Mouse (Mus musculus): ENCODE results near the gene Bbs9. TPM values are rescaled to one million over a fixed set of nuclear protein-coding genes. Genes with fewer than 3 reads are reported as not detected.

The Bbs9 gene
- polyA plus RNA-seq, 1 experiment from 2014 or later, result 6.4 TPM

DNA sequence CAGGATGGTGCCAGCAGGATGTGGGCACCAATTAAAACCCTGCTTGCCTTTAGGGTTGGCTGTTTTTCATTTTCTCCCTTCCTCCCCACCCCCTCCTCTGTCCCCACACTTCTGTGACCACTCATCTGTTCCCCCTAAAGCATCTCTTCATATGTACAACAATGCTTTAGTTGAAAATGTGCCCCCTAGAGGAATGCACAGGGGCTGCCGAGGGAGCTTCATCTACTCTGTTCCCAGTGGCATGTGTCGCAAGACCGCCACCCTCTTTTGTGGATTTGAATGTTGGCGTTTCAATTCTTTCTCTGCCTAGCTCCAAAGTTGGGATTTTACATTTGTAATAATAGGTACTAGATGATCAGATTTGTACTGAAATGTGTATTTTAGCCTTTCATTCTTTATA is 204.0 kb downstream of the Bbs9 start:
- H3K27me3 ChIP-seq (replicated peaks), result no peaks in the 10 kb centered on the region
- H3K4me3 ChIP-seq, result no peak overlapping the region
- H3K9ac ChIP-seq, result no peak overlapping the region
- H3K4me2 ChIP-seq, result no peak overlapping the region
- H3K4me1 ChIP-seq, result peaks cover 11% of the 10 kb centered on the region
- H3K27ac ChIP-seq (replicated peaks), result no peak overlapping the region
- ATAC-seq (ENCODE audit: extremely low read depth, insufficient number of reproducible peaks, low FRiP score, low TSS enrichment), result no peak
- H3K36me3 ChIP-seq, result no peaks in the 10 kb centered on the region
- H3K9me3 ChIP-seq, result no peaks in the 10 kb centered on the region
- 83% methylated on average over 4 of the region's 4 CpGs for WGBS

DNA sequence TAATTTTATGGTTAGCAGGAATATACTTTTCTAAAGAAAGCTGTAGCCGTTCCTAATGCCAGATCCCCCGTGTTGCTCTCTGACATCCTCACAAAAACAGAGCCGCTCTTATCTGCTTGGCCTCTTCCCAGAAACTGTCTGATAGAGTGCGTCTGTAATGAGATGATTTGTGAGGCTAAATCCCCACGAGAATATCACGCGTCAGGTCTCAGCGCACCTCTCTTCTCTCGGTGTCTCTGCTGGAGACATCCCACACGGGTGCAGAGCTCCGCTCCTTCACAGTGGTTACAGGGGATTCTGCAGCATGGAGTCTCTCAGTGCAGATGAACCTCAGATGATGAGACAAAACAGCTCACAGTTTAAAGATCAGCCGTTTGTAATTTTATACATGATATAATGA is 204.5 kb downstream of the Bbs9 start:
- Histone ChIP-seq H3K4me3 (no peak overlapping the region), H3K4me2 (peak overlapping the region; percentile 45), H3K27ac (replicated peaks) (no peak overlapping the region), H3K36me3 (no peaks in the 10 kb centered on the region), H3K9ac (no peak overlapping the region), H3K27me3 (replicated peaks) (no peaks in the 10 kb centered on the region), H3K4me1 (peaks cover 11% of the 10 kb centered on the region), H3K9me3 (no peaks in the 10 kb centered on the region)
- no peak for ATAC-seq (ENCODE audit: extremely low read depth, insufficient number of reproducible peaks, low FRiP score, low TSS enrichment)
- WGBS, result 30% methylated on average over 12 of the region's 12 CpGs

DNA sequence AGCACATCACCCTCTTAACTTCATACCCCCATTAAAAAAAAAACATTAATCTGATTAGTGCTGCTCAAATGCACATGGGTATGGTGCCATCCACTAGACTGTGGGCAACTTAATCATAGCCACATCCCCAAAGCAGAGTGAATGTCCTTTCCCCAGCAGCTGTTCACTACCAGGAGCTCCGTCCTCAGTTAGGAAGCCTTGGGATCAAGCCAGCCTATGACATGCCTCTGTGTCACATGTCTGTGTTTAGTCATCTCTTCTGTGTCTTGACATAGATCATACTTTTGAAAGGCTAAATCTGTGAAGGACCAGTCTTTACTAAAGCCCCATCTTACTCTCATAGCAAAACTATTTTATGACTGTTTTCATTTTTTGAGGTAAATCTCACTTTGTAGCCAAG is 205.0 kb downstream of the Bbs9 start:
- Histone ChIP-seq H3K36me3 (no peaks in the 10 kb centered on the region), H3K4me3 (no peak overlapping the region), H3K9me3 (no peaks in the 10 kb centered on the region), H3K27me3 (replicated peaks) (no peaks in the 10 kb centered on the region), H3K27ac (replicated peaks) (no peak overlapping the region), H3K9ac (no peak overlapping the region), H3K4me2 (no peak overlapping the region), H3K4me1 (peaks cover 11% of the 10 kb centered on the region)
- WGBS, result 50% methylated on average over 1 of the region's 1 CpGs
- no peak for ATAC-seq (ENCODE audit: extremely low read depth, insufficient number of reproducible peaks, low FRiP score, low TSS enrichment)

DNA sequence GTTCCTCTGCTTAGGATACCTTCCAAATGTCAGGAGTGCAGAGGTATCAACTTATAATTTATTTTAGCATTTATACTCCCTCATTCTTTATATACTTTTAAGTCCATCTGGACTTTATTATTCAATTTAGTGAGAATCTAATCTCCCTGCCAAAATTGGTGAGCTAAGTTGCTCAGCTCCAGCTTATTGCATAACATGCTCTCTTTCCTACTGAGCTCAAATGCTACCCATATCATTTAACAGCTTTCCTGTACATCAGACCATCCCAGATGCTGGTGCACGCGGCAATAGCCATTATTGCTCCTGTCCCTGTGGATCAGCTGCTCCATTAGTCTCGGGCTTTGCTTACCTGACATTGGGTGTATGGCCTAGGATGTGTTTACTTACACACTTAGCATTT is 208.3 kb downstream of the Bbs9 start:
- peaks cover 11% of the 10 kb centered on the region for H3K4me1 ChIP-seq
- ATAC-seq (ENCODE audit: extremely low read depth, insufficient number of reproducible peaks, low FRiP score, low TSS enrichment), result no peak
- WGBS, result 69% methylated on average over 3 of the region's 3 CpGs
- no peak overlapping the region for H3K27ac ChIP-seq (replicated peaks)
- H3K9ac ChIP-seq, result no peak overlapping the region
- no peaks in the 10 kb centered on the region for H3K27me3 ChIP-seq (replicated peaks)
- no peak overlapping the region for H3K4me2 ChIP-seq
- no peak overlapping the region for H3K4me3 ChIP-seq
- H3K9me3 ChIP-seq, result no peaks in the 10 kb centered on the region
- no peaks in the 10 kb centered on the region for H3K36me3 ChIP-seq

DNA sequence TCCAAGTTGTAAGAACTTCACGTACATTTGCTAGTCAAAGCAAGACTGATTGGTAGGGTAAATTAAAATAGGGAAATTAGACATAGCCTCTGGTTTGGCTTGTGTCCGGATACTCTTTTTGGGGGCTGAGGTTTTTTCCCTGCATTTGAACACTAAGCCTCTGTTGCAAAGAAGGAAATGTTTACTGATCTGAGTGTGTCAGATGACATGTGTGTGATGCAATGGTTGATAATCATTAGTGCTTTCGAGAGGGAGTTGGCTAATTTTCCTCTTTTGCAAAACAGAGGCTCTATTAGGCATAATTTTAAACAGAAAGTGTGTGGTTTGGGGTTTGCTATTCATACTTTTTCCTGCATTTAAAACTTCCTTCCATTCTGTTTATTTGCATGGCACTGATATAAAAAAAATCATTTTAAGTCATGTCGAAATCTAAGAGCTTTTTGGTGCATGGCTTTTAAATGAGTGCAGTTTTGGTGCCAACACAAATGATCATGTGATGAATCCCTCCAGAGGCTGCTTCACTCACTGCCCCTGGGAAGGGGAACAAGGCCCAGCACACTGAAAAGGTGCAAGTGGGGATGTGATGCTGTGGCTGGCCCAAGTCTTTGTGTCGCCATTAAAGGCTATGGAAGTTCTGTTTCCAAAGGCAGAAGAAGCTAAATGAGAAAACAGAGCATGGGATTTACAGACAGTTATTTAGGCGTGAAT is 211.4 kb downstream of the Bbs9 start:
- H3K4me2 ChIP-seq, result no peak overlapping the region
- no peaks in the 10 kb centered on the region for H3K4me1 ChIP-seq
- H3K9me3 ChIP-seq, result no peaks in the 10 kb centered on the region
- H3K27me3 ChIP-seq (replicated peaks), result no peaks in the 10 kb centered on the region
- H3K36me3 ChIP-seq, result no peaks in the 10 kb centered on the region
- H3K9ac ChIP-seq, result no peak overlapping the region
- ATAC-seq (ENCODE audit: extremely low read depth, insufficient number of reproducible peaks, low FRiP score, low TSS enrichment), result no peak
- 73% methylated on average over 6 of the region's 6 CpGs for WGBS
- H3K27ac ChIP-seq (replicated peaks), result no peak overlapping the region
- H3K4me3 ChIP-seq, result no peak overlapping the region

DNA sequence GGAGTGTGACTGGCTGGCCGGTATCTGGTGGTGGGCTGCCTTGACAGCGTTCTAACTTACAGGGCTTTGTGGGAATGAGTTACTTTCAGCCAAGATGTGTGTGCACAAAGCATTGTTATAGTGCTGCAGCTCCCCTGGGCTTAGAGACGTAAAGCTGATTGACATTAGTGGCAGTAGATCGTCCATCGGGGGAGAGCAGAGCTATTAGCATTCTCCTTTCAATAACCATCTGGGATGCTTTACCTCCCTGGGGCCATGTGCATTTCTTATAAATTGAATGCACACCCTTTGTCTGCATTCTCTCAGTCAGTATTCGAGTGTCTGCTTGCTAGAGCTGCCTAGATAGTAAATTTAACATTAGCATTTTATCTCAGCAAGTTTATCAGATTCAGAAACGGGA is 214.7 kb downstream of the Bbs9 start:
- Histone ChIP-seq H3K9ac (no peak overlapping the region), H3K4me1 (no peaks in the 10 kb centered on the region), H3K4me3 (no peak overlapping the region), H3K36me3 (no peaks in the 10 kb centered on the region), H3K27ac (replicated peaks) (no peak overlapping the region), H3K27me3 (replicated peaks) (no peaks in the 10 kb centered on the region), H3K9me3 (no peaks in the 10 kb centered on the region), H3K4me2 (no peak overlapping the region)
- 64% methylated on average over 7 of the region's 7 CpGs for WGBS
- no peak for ATAC-seq (ENCODE audit: extremely low read depth, insufficient number of reproducible peaks, low FRiP score, low TSS enrichment)

DNA sequence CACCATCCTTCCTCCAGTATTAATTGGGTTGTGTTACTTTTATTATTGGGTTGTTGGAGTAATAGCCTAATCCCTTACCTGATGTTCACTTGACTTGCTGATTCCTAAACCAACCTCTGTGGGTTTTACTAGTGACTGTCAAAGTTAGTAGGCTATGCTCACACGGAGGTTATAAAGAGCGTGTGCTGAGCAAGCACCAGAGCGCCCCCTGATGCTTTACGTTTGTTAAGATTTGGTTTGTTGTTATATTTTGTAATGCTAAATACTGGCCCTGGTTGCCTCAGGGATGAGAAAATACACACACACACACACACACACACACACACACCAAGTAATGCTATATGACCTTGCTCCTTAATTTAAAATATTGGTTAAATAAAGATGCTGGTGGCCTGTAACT is 219.9 kb downstream of the Bbs9 start:
- Histone ChIP-seq H3K9ac (no peak overlapping the region), H3K27ac (replicated peaks) (no peak overlapping the region), H3K9me3 (no peaks in the 10 kb centered on the region), H3K27me3 (replicated peaks) (no peaks in the 10 kb centered on the region), H3K4me3 (no peak overlapping the region), H3K4me2 (no peak overlapping the region), H3K36me3 (no peaks in the 10 kb centered on the region), H3K4me1 (no peaks in the 10 kb centered on the region)
- whole genome bisulfite sequencing, result 77% methylated on average over 4 of the region's 4 CpGs
- ATAC-seq (ENCODE audit: extremely low read depth, insufficient number of reproducible peaks, low FRiP score, low TSS enrichment), result no peak

DNA sequence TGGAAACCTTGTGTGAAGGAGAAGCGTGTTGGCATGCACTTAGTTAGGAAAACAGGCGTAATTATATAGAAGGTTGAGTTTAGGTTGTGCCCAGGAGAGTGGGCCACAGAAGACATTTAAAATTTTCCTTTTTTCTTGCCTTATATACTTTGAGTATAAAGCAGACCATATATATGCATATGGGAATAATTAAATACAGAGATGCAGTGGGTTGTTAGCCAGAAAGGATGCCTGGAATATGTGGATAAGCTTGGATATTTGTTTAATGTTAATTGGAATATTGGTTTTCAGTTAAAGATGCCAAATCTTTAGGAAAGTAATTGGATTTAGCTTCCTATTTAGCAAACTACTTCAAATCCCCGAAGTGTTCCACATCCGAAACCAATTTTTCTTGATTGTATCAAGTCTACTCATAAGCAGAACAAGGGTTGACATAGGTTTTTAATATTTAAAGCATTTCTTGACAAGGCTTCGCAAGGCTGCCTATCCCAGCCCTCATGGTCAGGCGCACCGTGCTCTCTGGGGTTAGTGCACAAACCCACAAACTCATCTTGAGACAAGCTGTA is 221.4 kb downstream of the Bbs9 start:
- no peaks in the 10 kb centered on the region for H3K36me3 ChIP-seq
- no peak overlapping the region for H3K4me3 ChIP-seq
- no peak for ATAC-seq (ENCODE audit: extremely low read depth, insufficient number of reproducible peaks, low FRiP score, low TSS enrichment)
- H3K4me1 ChIP-seq, result no peaks in the 10 kb centered on the region
- H3K9ac ChIP-seq, result no peak overlapping the region
- 86% methylated on average over 7 of the region's 7 CpGs for WGBS
- no peaks in the 10 kb centered on the region for H3K27me3 ChIP-seq (replicated peaks)
- H3K27ac ChIP-seq (replicated peaks), result no peak overlapping the region
- no peak overlapping the region for H3K4me2 ChIP-seq
- no peaks in the 10 kb centered on the region for H3K9me3 ChIP-seq

DNA sequence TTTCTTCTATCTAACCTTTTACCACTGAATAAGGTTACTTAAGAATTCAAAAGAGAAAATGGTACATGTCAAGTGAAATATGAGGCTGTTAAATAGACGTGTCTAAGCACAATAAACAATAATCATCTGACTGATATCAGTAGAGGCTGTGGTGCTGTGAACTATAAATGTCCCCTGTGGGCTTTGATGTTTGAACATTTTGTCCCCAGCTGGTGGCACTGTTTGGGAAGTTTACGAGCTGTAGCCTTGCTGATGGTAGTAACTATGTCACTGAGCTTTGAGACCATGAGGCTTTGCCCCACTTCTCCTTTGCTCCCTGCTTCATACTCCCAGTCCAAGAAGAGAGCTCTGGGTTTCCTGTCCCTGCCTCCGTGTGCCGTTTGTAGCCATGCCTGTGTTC is 222.3 kb downstream of the Bbs9 start:
- Histone ChIP-seq H3K27me3 (replicated peaks) (no peaks in the 10 kb centered on the region), H3K9me3 (no peaks in the 10 kb centered on the region), H3K4me1 (no peaks in the 10 kb centered on the region), H3K9ac (no peak overlapping the region), H3K4me3 (no peak overlapping the region), H3K27ac (replicated peaks) (no peak overlapping the region), H3K4me2 (no peak overlapping the region), H3K36me3 (no peaks in the 10 kb centered on the region)
- ATAC-seq (ENCODE audit: extremely low read depth, insufficient number of reproducible peaks, low FRiP score, low TSS enrichment), result no peak
- whole genome bisulfite sequencing, result 57% methylated on average over 4 of the region's 4 CpGs

DNA sequence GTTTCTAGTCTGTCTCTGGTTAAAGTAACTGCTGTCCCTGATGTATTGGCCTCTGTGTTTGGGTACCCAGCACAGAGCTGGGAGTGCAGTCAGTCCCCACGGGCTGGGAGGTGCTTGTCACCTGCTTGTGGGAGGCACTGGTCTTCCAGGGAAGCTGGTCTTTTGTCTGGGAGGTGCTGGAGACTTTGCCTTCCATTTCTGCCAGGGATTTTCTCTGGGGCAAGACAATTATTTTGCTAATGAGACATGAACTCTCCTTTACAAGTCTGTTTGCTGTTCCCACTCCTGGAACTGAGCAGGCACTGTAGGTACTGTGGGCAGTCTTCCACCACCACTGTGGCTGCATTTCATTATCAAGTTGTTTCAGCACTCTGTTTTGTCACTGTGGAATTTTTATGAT is 223.0 kb downstream of the Bbs9 start:
- Histone ChIP-seq H3K4me1 (no peaks in the 10 kb centered on the region), H3K27me3 (replicated peaks) (no peaks in the 10 kb centered on the region), H3K4me3 (no peak overlapping the region), H3K9ac (no peak overlapping the region), H3K9me3 (no peaks in the 10 kb centered on the region), H3K27ac (replicated peaks) (no peak overlapping the region), H3K4me2 (no peak overlapping the region), H3K36me3 (no peaks in the 10 kb centered on the region)
- no peak for ATAC-seq (ENCODE audit: extremely low read depth, insufficient number of reproducible peaks, low FRiP score, low TSS enrichment)
- WGBS, result 39% methylated on average over 1 of the region's 1 CpGs

DNA sequence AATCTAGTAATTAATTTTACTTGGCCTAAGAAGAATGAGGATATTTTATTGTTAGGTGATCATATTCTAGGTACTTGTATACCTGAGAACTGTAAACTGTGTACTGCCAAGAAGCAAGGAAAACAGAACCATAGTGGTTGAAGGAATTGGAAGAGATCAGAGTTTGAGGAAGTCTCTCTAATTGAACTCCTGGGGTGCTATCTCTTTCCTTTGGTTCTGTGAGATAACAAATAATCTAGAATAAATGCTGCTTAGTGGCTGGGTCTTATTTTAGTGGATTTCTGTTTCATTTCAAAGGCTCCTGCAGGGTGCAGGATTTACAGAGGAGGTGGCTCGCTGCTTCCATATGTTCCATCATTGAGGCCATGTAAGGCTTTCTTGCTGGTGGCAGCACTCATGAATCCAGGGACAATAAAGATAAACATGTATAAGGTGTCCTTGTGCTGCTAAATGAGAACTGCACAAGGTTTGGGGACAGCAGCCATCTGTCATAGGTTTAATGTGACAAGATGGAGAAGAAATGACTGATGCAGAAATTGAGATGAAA is 226.6 kb downstream of the Bbs9 start:
- 54% methylated on average over 1 of the region's 1 CpGs for WGBS
- Histone ChIP-seq H3K36me3 (no peaks in the 10 kb centered on the region), H3K27me3 (replicated peaks) (no peaks in the 10 kb centered on the region), H3K4me2 (no peak overlapping the region), H3K9ac (no peak overlapping the region), H3K4me3 (no peak overlapping the region), H3K27ac (replicated peaks) (no peak overlapping the region), H3K9me3 (no peaks in the 10 kb centered on the region), H3K4me1 (no peaks in the 10 kb centered on the region)
- ATAC-seq (ENCODE audit: extremely low read depth, insufficient number of reproducible peaks, low FRiP score, low TSS enrichment), result no peak

DNA sequence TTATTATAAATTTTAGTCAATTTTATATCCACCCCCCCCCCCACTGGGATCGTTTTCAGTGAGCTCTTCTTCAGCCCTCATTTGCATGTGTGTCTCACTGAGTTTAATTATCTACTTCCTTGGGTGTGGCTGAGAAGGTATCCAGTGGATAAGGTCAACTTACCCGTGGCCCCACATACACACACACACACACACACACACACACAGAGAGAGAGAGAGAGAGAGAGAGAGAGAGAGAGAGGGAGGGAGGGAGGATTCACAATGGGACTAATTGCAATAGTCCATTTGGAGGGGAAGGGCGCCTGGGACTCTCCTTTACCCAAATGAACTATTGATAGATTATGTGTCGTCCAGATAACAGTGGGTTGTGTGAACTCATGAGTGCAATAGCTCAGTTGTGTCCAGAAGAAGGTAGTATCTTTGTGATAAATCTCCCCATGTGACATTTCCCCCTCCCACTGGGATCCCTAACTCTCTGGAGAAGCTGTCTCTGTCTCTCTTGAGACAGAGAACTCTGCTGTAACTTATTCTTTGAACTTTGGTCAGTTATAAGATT is 227.4 kb downstream of the Bbs9 start:
- no peak overlapping the region for H3K4me2 ChIP-seq
- H3K9ac ChIP-seq, result no peak overlapping the region
- 76% methylated on average over 4 of the region's 4 CpGs for WGBS
- no peak overlapping the region for H3K4me3 ChIP-seq
- no peak overlapping the region for H3K27ac ChIP-seq (replicated peaks)
- no peak for ATAC-seq (ENCODE audit: extremely low read depth, insufficient number of reproducible peaks, low FRiP score, low TSS enrichment)
- H3K27me3 ChIP-seq (replicated peaks), result no peaks in the 10 kb centered on the region
- no peaks in the 10 kb centered on the region for H3K36me3 ChIP-seq
- H3K4me1 ChIP-seq, result no peaks in the 10 kb centered on the region
- no peaks in the 10 kb centered on the region for H3K9me3 ChIP-seq

Measured in heart, embryonic 13.5 days (tissue).